Mouse (Mus musculus) left cerebral cortex, postnatal 25 days (tissue): ENCODE results near the gene Gh. TPM values are rescaled to one million over a fixed set of nuclear protein-coding genes. Genes with fewer than 3 reads are reported as not detected.
"Not testable (repeated sequence)": the region's sequence is repeated elsewhere in the genome, so short reads cannot be mapped to it uniquely, and the experiment has no call there.

ENCODE experiments used
- DNase-seq, 2 experiments: peaks; one replicate each; pipeline ENCODE4 v3.0.0; 2022; ENCODE audit warnings: low spot score in 2 of 2, mixed read lengths in 1 of 2
- intact Hi-C: fragments of 180-260 bp; cut with DNase I; formaldehyde crosslinking; loops from one replicate; pipeline ENCODE4 v1.15.1; 2025
- total RNA-seq, 2 experiments: library from RNA; stranded (reverse); gene quantifications; 2 replicates each; pipeline ENCODE4 v1.2.3; 2021

Gene Gh
- not detected for total RNA-seq

DNA sequence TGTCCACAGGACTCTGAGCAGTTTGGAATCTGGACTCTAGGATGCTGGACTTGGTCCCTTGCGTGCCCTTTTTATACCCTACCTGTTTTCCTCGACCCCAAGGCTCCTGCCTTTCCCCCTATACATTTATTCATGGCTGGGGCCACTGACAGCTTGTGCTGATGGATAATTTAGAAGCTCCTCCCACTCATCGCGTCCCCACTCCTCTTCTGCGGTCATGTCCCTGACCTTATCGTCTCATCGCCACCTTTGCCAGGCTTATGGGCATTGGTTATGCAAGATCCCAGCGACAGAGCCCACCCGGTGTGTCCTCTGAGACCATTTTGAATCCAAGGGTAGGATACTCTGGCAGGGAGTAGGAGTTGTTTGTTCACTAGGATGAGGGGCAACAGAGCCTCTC, at the start of gene Gh:
Gh (minus strand) TSS at position 101 of the 400 bp plus-strand sequence.
- no peak for DNase-seq
- intact Hi-C loops, result loop anchor here (5.0 kb wide), 2 partner anchors 66 to 91 kb away; partner anchors contain the start of gene Prr29

DNA sequence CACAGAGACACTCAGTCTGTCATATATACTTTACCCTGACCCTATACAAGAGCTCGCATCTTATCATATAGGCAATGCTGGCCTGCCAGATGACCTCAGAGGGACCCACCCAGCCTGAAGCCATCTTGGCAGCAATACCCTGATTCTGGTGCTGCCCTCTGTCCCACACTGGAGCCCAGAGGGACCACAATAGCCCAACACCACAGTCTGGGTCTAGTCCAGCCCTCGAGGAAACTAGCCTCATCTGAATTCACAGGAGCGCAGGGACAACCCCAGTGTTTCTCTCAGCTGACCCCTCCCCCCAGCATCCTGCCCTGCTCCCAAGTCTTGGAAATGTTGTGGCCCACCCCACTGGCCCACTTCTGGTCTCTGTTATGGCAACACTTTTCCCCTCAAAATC, 49.6 kb upstream of the Gh start:
- DNase-seq, result no peak
- intact Hi-C loops, result no loop called here

DNA sequence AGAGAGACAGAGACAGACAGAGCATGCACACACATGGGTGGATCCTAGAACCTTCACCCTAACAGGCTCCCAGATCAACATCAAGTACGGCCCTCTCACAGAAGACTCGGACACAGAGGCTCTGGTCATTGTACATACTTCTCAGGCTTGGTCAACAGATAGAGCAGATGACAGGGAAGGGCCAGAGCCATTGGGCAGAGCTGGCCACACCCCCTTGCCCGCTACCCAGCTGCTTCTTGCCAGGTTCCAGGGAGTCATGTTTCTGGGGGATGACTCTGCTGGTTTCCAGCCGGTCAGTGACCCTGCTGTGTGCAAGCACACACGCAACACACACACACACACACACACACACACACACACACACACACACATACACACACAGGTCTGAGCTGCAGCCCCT, 49.2 kb upstream of the Gh start:
- no peak for DNase-seq
- intact Hi-C loops, result no loop called here

DNA sequence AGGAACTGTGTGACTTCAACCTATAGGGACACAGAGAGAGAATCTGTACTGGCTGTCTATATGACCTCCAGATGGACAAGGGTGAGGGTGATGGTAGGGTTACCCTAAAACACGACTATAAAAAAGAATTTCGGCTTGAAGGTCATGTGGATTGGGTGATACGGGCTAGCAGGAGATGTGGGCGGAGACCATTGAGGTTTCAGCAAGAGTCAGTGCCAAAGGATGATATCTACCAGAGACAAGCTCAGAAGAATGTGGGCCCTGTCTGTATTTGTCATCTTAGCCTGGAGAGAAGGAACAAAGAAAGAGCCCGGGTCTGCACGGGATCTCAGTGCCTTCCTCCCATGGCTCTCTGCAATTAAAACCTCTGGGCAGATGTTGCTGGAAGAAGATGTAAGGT, 48.1 kb upstream of the Gh start:
- intact Hi-C loops, result no loop called here
- no peak for DNase-seq

DNA sequence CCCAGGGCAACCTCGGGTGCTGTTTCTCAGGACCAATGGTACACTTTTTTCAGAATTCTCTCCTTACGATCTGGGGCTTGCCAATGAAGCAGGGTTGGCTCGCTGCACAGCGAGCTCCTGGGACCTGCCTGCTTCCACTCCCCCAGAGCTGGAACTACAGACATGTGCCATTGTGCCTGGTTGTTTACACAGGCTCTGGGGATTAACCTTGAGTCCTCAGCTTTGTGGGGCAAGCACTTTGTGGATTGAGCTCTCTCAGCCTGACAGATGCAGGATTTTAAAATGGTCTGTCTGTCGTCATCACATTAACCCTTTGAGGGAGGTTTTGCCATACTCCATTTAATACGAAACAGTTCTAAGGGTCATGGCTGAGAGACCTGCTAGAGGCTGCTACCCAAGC, 43.2 kb upstream of the Gh start:
- DNase-seq, result no peak
- intact Hi-C loops, result no loop called here

DNA sequence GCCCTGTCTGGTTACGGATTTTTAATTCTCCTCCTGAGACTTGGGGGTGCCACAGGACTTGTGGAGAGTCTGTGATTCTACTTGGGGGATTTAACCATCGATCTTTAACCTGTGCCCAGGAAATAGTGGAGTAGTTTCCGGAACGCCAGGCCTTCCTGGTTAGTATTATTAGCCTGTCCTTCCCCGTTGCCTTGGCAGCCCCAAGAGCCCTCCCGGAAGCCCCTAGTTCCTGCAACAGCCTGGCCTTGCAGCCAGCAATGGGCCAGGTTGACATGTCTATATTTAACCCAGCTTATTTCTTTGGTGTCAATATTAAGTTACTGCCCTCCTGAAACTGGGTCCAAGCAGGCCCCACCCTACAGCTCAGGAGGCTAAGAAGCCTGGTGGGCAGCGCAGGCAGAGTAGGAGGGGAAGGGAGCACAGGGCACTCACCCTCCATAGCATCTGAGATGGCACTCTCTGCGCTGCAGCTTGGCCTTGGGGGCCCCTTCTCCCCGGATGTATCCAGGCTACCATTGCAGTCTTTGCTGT, 39.4 kb upstream of the Gh start:
- intact Hi-C loops, result no loop called here

DNA sequence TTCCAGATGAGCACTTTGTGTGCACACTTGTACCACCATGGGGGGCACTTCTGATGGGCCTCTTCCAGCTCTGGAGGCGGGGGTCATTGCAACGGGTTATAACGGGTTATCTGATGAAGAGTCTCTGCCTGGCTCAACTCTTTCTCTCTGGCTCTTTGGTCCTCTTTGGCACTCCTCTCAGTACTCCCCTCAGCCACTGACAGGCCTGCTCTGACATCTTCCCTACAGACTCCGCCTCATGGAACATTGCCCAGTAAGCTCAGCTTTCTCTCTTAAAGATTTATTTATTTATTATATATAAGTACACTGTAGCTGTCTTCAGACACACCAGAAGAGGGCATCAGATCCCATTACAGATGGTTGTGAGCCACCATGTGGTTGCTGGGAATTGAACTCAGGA, 37.7 kb upstream of the Gh start:
- DNase-seq, intact Hi-C loops: not testable (repeated sequence)

More for the DNA sequence above, 39.4 kb upstream of the Gh start:
- no peak for DNase-seq

DNA sequence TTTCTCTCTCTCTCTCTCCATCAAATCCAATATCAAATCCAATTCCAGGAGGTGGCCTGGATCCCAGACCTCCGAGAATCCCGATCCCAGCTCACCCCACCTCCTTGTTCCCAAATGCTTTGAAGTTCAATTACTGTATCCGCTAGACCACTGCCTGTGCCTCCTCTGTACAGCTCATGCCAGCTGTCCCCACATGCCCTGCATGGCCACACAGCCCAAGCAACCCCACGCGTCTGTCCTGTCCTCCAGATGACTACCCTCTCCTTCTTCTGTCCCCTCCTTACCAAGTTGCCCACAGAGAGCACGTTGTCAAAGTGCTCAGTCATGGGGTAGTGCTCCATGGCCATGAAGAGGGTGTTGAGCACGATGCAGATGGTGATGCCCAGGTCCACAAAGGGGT, 37.2 kb upstream of the Gh start:
- intact Hi-C loops, result no loop called here
- DNase-seq, result no peak

DNA sequence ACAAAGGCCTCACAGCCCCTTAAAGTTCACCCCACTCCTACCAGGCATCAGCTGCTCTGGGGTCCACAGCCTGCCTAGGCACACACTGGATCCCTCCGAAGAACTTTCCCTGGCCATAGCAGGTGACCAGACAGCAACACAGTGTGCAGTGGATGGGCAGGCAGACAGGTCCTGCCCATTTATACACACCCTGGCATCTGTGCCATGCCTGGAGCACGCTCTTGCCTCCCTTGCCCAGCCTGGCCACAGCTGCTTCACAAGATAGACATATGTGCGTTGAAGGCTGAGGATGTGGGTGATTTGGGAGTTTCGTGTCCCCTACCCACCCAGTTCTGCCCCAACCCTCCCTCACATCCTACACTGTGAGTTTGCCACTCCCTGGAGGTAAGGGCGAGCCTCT, 36.4 kb upstream of the Gh start:
- intact Hi-C loops, result no loop called here
- no peak for DNase-seq

DNA sequence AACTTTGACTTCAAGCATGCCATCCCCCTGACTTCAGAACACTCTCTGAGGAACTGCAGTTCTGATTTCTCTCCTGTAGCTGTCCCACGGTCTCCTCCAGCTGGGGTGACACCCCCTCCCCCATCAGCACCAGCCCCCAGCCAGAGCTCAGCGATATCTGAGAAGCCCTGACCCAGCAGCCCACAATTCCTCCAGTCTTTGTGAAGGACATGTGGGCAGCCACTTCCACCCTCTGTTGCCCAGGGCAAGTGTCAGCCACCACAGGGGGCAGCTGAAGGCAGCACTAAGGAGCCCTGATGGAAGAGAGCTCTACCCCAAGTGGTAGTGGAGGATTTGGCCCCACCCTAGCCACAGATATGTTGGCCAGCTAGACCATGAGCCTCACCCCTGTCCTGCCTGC, 32.4 kb upstream of the Gh start:
- DNase-seq, result no peak
- intact Hi-C loops, result no loop called here

DNA sequence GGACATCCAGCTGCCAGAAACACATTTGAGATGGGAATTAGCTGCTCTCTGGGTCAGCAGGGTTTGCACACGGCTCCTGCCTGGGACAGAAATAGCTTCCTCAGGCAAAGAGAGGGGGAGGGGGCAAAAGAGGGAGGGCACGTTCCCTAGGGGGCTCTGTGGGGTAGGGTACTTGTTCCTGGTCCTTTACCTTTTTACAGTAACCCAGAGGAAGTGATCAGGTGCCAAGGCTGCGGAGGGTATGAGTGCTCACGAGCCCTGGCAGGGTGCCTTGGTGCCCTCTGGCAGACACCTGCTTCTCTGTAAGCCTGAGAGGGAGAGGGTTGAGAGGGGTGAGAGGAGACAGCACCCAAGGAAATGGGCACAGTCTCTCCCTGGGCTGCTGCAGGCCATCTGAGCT, 30.8 kb upstream of the Gh start:
- intact Hi-C loops, result no loop called here

DNA sequence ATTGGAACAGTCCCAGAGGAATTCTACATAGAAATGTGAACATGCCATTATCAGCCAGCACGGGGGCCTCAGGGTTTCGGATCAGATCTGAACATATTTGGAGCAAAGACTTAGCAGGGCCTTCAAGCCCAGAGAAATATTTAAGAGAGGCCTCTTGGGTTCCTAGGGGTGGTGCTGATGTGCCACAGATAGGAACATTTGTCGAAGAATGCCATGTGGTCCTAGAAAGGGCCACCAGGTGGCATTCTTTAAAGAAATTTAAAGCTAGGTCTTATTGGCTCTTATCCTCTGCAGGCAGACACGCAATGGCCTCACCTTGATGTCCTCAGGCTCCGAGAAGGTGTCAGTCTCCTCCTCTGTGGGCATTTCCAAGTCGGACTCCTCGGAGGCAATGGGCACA, 28.0 kb upstream of the Gh start:
- intact Hi-C loops, result loop anchor here (2.0 kb wide), 1 partner anchor 37 kb away; no protein-coding TSS in a partner anchor

More for the DNA sequence above, 30.8 kb upstream of the Gh start:
- no peak for DNase-seq

DNA sequence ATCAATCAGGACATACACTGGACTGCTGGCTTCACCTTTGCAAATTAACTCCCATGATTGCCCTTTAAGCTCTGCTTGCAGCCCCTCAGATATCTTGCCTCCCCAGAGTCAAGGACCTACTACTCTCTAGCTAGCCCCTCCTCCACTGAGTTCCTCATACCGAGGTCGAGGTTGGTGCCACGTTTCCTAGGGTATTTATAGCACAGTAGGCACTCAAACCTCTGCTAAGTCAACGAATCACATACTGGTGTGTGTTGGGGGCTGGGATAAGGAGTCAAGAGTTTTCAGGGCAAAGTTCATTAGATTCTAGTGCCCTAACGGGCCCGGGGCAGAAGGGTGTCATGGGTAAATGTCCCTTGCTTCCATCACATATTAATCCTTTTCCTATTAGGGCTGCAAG, 27.5 kb upstream of the Gh start:
- intact Hi-C loops, result loop anchor here (2.0 kb wide), 1 partner anchor 38 kb away; no protein-coding TSS in a partner anchor
- DNase-seq, result no peak

More for the DNA sequence above, 28.0 kb upstream of the Gh start:
- DNase-seq, result peak; percentile 33 to 41

DNA sequence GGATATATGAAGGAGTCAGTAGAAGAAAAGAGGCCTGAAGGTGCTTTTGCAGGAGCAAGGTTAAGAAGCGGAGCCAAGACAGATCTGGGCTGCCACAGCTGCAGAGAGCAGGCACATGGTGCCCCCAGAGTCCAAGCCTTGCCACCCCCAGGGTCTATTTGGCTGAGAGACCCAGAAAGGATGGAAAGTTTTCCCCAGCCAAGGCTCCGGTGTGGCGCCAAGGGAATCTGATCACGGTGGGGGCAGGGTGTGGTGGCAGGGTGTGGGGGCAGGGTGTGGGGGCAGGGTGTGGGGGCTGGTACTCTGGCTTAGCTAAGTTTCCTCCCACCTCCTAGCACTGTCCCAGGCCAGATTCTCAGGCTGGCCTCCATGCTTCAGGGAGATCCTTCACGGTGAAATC, 26.9 kb upstream of the Gh start:
- no peak for DNase-seq
- intact Hi-C loops, result loop anchor here (2.0 kb wide), 1 partner anchor 38 kb away; no protein-coding TSS in a partner anchor

DNA sequence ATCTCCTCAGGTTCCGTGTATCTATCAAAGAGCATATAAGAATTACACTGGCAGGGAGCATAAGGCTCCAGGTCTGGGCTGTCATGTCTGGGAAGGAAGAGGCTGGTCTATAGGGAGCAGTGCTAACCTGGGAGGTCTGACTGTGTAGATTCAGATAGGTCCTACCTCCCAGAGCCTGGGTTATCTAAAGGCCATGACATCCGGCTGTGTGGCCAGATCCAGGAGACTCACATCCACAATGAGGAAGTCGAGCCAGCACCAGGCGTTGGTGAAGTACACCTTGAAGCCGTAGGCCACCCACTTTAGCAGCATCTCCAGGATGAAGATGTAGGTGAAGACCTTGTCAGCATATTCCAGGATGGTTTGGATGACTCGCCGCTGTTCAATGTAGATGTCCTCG, 24.8 kb upstream of the Gh start:
- intact Hi-C loops, result loop anchor here (1.0 to 2.0 kb wide), 2 partner anchors 23 to 66 kb away; no protein-coding TSS in a partner anchor
- DNase-seq, result no peak

DNA sequence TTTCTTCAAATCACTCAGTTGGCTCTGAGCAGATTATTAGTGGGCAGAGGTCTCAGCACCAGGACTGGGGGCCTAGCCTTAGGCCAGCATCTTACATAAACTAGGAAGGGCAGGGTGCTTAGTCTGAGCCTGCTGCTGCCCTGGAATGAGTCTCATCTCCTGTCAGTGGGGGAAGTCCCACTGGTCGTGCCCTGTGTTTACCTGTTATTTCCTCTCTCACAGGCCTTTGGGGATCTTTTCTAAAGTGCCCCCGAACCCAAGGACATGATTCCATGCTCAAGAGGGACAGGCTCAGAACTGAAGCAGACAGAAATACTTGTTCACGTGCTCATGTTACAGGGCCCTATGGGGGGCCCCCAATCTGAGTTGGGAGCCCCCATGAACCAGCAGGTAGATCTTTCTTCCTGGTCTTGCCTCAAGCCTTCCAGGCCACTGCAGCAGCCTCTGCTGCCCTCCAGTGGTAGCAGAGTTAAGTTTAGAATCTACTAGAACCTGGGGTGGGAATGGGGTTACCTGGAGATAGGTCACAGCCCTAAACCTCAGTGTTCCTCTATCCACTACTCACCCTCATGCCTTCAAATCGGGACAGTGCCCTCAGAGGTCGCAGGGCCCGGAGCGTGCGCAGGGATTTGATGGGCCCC, 24.0 kb upstream of the Gh start:
- DNase-seq, result peak; percentile 51 to 72
- intact Hi-C loops, result loop anchor here (1.0 to 2.0 kb wide), 2 partner anchors 22 to 67 kb away; no protein-coding TSS in a partner anchor

DNA sequence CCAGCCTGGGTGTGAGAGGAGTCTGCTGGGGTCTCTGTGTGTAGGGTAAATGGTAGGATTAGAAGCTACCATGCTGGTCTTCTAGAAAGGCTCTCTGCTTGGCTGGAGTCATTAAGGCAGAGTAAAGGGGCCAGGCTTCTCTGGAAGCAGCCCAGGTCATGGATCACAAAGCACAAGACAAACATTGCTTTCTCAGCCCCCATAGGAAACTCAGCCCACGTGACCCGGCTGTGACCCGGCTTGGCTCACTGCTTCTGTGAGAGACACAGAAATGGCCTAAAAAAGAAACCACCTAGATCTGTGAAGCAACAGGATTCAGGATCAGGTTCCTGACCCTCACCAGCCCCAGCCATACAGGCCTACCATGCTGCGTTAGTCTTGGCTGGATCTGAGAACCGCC, 23.2 kb upstream of the Gh start:
- no peak for DNase-seq
- intact Hi-C loops, result no loop called here

DNA sequence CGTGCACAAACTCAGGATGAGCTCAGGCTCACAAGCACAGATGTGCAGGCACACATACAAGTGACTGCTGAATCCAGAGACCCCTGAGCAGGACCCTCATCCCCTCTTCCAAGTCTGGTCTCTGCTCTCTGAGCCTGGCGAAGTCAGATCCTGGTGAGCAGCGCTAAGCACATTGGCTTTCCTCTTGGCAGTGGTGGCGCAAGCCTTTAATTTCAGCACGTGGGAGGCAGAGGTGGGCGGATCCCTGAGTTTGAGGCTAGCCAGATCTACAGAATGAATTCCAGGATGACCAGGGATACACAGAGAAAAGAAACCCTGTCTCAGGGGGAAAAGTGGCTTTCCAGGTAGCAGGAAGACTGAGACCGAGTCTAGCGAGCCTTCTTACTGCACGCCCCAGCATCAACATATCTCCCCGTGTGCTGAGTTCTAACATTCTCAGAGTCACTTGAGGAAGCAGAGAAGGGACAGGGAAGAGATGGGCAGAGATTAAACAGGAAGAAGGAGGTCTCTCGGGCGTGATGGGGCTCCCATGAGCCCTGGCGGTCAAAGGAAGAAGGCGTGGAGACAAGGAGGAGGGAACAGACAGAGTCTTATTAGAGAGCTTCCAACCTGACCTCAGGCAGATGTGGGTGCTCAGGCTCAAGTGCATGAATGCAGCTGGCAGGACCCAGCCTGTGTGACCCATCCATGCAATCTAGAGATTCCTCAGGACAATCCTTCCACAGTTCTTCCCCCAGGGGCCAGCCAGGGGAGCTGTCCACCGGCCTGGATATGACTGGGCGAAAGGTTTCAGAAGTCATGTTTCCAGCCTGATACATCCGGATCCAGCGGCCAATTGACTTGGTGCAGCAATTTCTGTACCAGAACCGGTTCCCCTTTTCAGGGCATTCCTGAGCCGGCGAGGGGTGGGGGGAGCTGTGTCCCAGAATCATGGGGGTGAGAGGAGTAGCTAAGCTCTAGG, 17.0 kb upstream of the Gh start:
- peak; percentile 11 to 64 for DNase-seq
- intact Hi-C loops, result no loop called here

DNA sequence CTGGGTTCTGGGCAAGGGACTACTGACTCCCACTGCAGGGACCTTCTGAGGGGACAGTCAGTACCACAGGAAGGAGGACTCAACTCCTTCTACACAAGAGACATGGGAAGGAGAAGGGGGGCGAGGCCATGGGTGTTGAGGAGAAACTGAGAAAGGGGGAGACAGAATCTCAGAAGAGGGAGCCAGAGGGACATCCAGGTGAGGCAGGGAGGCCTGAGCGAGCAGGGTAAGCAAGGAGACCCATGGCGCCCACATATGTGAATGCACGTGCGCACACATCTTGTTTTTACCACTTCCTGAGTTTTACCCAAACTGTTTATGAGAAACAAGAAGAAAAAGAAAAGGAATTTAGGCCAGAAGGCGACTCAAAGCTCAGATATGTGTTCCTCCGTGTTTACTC, 16.1 kb upstream of the Gh start:
- intact Hi-C loops, result no loop called here
- DNase-seq, result no peak

DNA sequence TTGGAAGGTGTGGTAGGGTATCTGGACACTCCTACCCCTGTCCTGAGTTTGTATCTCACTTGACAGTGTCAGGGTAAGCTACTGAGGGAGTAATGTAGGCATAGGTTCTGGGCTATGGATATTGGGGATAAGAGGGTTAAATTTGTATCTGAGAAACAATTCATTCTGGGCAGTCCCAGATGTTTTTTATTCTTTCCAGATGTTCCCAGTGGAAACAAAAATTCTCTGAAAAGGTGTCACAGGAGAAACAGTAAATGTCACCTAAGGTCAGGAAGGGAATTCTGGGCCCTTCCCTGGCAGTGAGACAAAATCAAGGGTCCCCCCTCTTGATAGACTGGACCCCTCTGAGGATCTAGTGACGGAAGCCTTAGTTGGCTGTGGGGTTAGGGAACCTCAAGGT, 14.8 kb upstream of the Gh start:
- DNase-seq, result no peak

More for the DNA sequence above, 14.8 kb upstream of the Gh start:
- intact Hi-C loops, result no loop called here
